Mouse (Mus musculus) heart, postnatal 25 days (tissue): ENCODE measurements around the gene As3mt. TPM values are rescaled to one million over a fixed set of nuclear protein-coding genes. Genes with fewer than 3 reads are reported as not detected.
A peak's percentile ranks its signal among the peaks of the same experiment; 100 is the strongest.

Experiments
- DNase-seq: peaks from one replicate; pipeline ENCODE4 v3.0.0; 2022; ENCODE audit warnings: low spot score
- intact Hi-C: fragments of 180-260 bp; cut with DNase I; formaldehyde crosslinking; loops from one replicate; pipeline ENCODE4 v1.15.1; 2025
- total RNA-seq, 2 experiments: library from RNA; stranded (reverse); gene quantifications; 2 replicates each; pipeline ENCODE4 v1.2.3; 2021

Gene As3mt
- total RNA-seq = 10 to 100 TPM; 93.3 to 97.2 TPM

DNA sequence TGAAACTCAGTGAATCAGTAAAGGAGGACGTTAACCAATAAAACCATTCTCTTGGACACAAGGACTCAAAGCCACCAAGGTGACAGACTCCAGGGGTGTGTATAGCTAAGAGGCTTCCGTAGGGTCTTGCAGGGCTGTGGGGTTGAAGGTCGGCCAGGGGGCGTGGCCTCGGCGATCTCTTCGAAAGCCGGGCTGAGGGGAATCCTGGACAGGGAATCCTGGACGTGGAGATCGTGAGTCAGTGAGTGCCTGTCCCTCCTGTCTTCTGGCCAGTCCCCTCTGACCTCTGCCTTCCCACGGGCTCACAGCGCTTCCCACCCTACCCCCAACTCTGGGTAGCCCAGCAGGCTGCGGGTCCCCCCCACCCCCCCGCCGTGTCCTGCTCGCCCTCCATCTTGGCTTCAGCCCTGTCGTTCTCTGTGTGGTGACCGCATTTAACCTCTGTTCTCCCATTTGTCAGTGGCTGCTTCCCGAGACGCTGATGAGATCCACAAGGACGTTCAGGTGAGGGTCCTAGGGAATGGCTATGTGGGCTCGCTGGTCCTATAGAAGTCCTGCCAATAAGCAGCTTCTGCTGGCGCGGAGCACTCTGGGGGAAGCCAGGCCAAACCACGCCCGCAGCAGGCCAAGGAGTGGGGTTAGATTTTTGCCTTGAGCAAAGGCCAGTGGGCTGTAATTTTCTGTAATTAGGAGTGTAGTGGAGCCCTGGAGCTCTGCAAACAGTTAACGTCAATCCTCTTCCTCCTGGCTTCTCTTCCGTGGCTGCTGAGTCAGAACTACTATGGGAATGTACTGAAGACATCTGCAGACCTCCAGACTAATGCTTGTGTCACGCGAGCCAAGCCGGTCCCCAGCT, at the start of gene As3mt:
Gene As3mt (plus strand): TSS at position 163 of the 856 bp plus-strand sequence.
- intact Hi-C loops = loop anchor here (2.0 kb wide), 1 partner anchor 17 kb away; no protein-coding TSS in a partner anchor
- peak; percentile 61 for DNase-seq

DNA sequence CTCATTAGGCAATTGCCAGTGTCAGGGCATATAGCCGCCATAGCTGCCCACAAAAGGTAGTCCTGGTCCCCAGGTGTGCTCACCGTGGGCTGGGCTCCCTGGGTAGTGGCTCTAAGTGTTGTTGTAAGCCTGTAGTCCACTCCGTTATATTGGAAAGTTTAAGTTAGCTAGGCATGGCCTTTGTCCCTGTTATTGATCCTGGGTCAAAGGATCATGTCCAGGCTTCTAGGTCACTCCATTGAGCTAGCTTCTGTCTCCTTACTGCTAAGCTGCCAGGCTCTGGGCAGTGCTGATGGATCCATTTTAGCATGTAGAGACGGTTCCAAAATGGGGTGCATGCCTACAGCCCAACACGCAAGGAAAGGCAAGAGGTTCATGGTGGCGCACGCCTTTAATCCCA, 48.9 kb upstream of the As3mt start:
- intact Hi-C loops = loop anchor here (5.0 kb wide), 1 partner anchor 71 kb away; no protein-coding TSS in a partner anchor
- DNase-seq = no peak

DNA sequence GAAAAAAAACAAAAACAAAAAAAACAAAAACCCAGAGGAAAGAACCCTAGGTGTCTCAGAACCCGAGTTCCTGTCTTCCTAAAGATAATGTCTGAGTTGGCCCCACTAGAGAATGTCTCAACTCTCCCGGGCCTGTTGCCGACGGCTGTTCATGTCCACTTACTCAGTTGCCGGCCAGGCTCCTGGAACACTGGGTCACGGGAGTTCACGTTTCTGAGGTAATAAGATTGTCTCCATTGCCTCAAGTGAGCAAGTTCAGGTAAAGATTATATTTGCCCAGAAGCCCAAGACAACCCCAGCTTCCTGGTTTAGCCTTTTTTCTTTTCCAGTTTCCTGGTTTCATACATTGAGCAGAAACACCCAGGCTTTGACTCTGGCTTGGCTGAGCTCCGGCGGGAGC, 48.4 kb upstream of the As3mt start:
- intact Hi-C loops = loop anchor here (5.0 kb wide), 1 partner anchor 72 kb away; no protein-coding TSS in a partner anchor
- no peak for DNase-seq

DNA sequence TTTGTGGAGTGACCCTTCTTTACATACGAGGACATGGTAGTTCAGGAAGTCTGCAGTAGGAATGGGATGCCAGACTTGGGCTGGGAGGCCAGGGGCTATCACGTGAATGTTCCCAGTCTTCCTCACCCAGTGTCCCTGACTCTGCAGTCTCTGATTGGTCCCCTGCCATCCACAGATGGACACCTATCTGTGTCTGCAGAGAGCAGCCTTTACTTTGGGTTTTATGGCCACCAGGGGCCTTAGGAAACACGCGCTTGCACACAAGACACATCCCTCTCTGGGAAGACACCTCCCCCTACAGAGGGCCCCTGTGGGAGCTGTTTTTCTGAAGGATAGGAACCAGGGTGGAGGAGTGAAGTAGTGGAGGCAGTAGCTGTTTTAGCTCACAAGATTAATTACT, 45.7 kb upstream of the As3mt start:
- intact Hi-C loops = no loop called here
- DNase-seq = no peak

DNA sequence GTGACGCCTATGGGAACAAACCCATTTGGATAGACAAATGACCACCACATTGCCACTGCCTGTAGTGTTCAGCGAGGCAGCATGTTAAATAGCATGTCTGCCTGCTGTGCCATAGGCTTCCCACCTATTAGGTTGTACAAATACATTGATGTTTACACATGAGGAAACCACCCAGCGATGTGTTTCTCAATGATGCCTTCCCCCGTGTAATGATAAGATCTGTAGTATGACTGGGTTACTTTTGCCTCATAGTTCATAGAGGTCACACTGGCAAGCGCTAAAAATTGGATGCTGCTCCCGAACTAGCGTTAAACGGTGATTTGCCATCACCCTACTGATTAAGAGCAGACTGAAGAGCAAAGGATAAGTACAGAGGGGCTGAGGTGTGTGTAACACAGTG, 45.0 kb upstream of the As3mt start:
- no peak for DNase-seq
- intact Hi-C loops = no loop called here

DNA sequence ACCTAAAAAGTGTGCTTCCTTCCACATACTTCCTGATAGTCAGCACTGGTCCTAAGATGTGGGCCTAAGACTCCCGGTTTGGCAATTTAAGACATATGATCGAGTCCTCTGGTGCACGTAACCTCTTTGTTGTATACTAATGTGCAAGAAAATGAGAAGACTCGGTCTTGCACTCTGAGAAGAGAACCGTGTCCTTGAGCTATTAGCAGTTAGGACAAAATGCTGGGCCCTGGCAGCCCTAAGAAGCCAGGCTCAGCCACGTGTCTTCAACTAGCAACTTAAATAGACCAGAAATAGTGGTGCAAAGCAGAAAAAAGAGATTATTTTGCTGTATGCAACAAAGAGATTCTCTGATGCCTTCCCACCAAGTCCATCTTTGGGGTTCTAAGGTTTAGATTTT, 44.5 kb upstream of the As3mt start:
- no peak for DNase-seq
- intact Hi-C loops = no loop called here

DNA sequence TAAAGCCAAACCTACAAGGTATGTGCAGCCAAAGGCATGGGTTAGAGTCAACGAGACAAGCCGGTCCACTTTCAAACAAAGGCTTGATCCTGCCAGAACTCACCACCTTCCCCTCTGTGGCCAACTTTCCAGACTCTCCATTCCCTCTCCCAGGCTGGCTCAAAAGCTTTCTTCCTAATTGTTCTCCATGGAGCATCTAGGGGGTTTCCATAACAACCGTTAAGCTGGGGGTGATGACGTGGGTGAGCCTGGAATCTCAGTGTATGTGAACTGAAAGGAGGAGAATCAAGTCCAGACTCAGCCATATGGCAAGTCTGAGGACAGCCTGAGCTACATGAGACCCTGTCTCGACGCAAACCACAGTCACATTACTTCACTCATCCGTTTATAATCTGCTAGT, 41.8 kb upstream of the As3mt start:
- no peak for DNase-seq
- intact Hi-C loops = no loop called here

DNA sequence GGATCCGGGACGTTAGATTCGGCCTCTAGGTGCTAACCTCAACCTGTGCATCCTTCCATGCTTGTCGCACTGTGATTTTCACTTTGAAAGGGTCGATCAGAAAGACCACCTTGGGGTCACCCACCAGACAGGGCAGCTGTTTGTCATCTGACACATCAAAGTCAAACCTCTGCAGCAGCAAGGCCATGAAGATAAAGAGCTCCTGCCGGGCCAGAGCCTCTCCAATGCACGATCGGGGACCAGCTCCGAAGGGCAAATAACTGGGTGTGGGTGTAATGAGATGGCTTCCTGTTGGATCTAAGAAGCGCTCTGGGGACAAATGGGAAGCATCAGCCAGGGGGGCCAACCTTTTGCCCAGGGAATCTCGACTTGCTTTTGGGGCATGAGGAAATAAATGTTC, 40.0 kb upstream of the As3mt start:
- intact Hi-C loops = no loop called here
- DNase-seq = no peak

DNA sequence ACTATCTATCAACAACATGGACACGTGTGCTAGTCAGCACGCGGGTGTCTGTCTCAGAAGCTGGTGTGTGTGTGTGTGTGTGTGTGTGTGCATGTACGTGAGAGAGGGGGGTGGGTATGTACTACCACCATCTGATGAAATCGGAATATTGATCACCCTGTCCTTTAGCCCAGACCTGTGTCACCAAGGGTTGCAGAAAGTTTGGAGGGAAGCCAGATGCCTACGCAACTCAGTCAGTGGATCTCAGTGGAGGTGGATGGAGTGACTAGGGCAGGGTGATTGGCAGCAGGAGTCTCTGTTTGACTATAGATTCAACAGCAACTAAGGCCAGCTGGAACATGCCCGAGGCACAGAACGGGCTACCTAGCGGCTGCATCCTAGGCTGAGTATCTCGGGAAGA, 39.0 kb upstream of the As3mt start:
- intact Hi-C loops = no loop called here
- no peak for DNase-seq

DNA sequence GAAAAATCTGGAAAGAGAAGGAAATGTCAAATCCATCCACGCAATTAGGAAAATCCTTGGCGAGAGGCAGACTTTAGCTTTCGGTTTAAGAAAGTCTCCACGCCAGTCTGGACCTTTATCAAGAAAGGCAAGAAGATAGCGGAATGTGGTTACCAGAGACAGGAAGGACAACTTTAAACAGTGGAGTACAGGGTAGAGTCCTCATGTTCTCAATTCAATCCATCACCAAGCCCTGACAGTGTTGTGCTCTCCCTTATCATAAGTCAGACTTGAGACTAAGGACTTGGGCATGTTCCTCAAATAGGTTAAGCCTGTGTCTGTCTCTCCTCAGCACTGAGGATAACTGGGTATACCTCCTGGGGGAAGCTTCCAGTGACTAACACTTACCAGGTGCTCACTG, 37.5 kb upstream of the As3mt start:
- DNase-seq = no peak
- intact Hi-C loops = loop anchor here (1.0 to 10.0 kb wide), 3 partner anchors 70 to 325 kb away; no protein-coding TSS in a partner anchor

DNA sequence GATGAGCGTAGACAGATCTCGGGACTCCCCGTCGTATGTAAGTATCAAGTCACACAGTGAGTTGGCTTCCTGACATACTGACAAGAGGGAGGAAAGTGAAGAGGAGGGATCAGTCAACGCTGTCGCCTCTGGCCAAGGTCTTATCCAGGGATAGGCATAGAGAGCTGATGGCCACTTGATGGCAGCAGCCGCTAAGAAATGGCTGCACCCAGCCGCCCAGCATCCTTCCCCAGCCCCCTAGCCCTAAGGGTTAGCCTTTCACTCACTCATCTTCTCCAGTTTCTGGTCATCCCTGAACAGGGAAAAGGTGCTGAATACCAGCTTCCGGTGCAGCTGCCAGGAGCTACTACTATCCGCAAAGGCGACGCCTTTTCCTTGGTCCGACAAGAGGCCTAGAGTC, 36.6 kb upstream of the As3mt start:
- no peak for DNase-seq
- intact Hi-C loops = loop anchor here (1.0 to 10.0 kb wide), 3 partner anchors 70 to 324 kb away; no protein-coding TSS in a partner anchor

DNA sequence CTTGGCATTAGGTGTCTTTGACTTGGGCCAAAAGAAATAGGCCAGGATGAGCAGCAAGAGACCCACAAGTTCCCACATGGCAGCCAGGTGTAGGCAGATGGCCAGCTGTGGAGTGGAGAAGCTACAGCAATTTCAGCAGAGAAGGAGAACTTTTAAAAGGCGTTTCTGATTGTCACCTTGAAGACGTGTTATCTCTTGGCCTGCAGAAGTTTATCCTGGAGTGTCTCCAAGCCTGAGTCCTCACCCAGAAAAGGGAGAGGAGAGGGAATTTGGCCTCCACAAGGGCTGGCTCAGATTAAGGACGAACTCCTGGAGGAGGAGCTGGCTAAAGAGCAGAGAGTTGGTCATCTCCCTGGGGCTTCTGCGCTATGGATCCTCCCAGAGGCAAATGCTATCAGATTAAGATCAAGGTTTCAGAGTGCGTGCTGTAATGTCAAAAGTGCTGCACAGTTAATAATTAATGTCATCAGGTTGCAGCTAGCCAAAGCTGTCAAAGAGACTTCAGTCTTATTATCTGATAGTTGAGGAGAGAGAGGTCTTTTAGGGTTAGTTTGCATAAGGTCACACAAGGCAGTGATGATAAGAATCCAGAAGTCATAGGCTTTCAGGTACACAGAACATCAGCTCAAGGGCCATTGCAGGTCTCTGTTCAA, 34.4 kb upstream of the As3mt start, which contains the start of gene Cyp17a1:
Gene Cyp17a1 (minus strand): TSS at position 407 of the 653 bp plus-strand sequence.
- no peak for DNase-seq

DNA sequence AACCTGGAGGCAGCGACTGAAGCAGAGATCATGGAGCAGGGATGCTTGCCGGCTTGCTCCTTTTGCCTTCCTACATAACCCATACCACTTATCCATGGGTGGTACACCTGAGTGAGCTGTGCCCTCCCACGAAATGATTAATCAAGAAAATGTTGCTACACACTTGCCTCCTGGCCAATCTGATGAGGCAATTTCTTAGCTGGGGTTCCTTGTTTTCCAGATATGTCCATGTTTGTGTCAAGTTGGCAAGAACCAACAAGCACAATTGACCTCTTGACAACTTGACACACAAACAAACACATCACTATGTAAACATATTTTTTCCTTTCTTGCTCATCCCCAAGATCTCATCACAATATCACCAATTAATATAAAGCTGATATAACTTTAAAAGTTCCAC, 31.6 kb upstream of the As3mt start:
- intact Hi-C loops = loop anchor here (10.0 kb wide), 1 partner anchor 319 kb away; no protein-coding TSS in a partner anchor
- DNase-seq = no peak

More for the DNA sequence above, 34.4 kb upstream of the As3mt start, which contains the start of gene Cyp17a1:
- intact Hi-C loops = loop anchor here (10.0 kb wide), 1 partner anchor 322 kb away; no protein-coding TSS in a partner anchor

DNA sequence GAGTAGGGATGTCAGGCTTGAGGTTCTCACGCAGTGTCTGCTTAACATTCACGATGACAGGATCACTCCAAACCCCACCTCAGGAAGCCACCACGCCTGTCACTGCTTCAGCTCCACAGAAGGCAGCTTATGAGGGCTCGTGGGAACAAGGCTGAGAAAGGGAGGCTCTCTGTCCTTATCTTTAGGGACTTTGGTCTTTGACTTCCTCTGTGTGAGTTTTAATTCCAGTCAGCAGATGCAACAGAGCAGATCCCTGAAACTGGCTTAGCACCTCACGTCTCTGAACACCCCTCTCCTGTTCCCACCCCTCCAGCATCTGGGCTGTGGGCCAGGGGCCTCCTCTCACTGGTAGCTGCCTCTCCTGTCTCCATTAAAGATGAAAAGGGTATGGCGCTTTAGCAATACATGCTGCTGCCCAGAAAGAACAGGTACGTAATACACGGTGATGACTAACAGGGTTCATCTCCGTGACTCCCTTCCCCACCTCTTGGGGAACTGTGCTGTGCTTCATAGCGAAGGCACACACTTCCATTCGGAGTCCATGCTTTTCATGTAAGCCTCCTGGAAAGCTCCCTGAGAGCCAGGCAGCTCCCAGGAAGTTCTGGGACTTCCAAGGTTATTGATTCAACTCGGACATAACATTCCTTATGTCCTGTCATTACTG, 27.4 kb upstream of the As3mt start:
- no peak for DNase-seq
- intact Hi-C loops = loop anchor here (10.0 kb wide), 1 partner anchor 315 kb away; no protein-coding TSS in a partner anchor

DNA sequence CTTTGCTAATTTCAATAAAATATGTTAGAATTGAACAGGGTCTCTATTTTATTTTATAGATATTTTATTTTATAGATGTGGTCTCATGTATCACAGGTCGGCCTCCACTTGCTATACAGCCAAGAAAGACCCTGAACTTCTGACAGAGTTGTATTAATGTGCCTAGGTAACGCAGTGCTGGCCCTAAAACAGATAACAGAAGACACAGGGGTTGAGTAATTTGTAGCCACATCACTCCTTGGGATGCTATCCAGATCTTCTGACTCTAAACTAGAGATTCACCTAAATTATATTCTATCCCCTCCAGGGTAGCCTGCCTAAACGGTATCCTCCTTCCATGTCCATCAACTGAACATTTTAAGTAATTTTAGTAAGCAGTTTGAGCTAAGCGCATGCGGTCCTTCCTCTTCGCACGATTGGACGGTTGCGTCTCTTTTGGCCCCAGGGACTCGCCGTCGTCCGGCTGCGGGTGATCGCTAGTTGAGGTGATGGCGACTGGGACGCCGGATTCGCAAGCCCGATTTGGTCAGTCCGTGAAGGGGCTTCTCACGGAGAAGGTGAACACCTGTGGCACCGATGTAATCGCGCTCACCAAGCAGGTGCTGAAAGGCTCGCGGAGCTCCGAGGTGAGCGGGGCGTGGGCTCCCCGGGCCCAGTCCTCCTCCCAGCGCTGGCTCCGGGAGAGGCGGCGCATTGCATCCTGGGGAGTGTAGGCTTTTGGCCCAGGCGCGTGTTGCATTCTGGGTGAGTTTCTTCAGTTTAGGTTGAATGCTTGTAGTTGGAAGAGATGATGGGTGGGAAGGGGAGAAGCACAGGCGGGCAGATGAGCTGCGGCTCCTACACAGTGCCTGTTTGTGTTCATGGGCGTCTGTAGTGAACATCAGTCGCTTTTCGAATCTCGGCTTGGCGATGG, 17.5 kb upstream of the As3mt start, which contains the start of gene Borcs7:
Gene Borcs7 (plus strand): TSS at position 447 of the 913 bp plus-strand sequence.
- intact Hi-C loops = loop anchor here (2.0 to 5.0 kb wide), 2 partner anchors 17 to 43 kb away; partner anchors contain the start of gene As3mt
- DNase-seq = peak; percentile 74

DNA sequence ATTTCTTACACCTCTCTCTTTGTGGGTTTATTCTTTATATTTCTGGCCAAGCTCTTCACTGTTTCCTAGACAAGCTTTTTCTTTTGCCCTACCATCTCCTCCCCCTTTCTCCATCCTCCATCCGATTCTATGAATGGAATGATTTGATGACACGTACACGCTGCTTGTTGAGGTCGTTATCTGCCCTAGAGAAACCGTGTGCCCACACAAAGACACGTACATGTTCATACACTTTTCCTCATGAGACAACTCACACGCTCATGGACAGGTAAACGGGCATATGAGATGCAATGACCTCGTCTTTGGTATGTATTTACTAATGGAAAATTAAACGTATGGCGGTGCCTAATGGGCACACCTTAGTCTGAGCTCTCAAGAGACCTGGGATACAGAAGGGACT, 16.9 kb upstream of the As3mt start:
- no peak for DNase-seq
- intact Hi-C loops = loop anchor here (2.0 to 5.0 kb wide), 2 partner anchors 16 to 42 kb away; partner anchors contain the start of gene As3mt

DNA sequence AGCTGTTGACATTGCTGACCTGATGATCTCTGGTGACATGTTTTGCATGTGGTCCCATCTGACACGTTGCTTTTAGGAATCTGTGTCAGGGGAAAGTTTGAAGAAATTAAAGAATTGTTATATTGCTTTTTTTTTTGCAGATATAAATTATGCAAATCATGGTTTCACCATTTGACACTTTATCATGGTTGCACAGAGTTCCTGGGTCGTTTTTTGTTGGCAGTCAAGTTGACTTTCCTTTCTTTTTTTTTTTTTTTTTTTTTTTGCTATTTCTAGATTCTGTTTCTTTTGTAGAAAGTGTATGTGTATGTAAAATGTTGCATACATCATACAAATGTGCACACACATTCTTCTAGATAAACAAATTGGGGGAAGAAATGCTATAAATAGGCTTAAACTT, 16.2 kb upstream of the As3mt start:
- intact Hi-C loops = loop anchor here (2.0 to 5.0 kb wide), 2 partner anchors 16 to 41 kb away; partner anchors contain the start of gene As3mt
- DNase-seq = no peak

DNA sequence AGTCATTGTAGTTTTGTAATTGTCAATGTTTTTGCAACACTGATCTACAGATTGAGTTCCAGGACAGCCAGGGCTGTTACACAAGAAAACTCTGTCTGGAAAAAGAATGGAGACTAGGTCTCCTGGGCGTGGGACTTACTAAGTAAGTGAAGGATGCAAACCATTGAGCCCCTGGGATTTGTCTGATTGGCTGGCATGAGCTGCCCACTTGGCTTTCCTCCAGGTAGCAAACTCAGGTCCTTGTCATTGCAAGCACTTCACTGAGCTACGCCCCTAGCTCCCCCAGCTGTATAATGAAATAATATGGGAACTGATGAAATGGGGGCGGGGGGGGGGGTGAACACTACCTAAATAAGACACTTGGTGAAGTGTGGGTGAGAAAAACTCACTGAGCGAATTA, 14.1 kb upstream of the As3mt start:
- intact Hi-C loops = loop anchor here (5.0 kb wide), 1 partner anchor 39 kb away; no protein-coding TSS in a partner anchor
- no peak for DNase-seq

DNA sequence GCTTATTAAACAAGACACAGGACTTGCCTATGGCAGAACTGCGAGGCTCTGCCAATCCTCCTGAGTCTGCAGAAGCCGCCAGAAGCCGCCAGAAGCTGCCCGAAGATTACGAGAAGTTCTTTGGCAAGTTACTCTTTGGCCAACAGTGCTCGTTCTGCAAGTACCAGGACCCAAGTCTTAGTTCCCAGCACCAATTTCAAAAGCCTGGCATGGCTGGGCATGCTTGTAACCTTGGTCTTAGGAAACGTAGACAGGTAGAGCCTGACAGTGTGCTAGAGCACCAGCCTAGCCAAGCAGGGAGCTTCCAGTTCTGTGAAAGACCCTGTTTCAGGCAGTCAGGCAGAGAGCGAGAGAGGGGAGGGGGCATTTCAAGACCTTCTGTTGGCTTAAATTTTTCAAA, 10.8 kb upstream of the As3mt start:
- no peak for DNase-seq
- intact Hi-C loops = no loop called here
